Mouse (Mus musculus) left cerebral cortex, postnatal 14 days (tissue): ENCODE data around the gene Itgb3. TPM values are rescaled to one million over a fixed set of nuclear protein-coding genes. Genes with fewer than 3 reads are reported as not detected.

ENCODE experiments used
- DNase-seq, 2 experiments: peaks; one replicate each; pipeline ENCODE4 v3.0.0; 2021 to 2022; ENCODE audit warnings: low spot score in 2 of 2, mixed read lengths in 1 of 2
- intact Hi-C: fragments of 180-260 bp; cut with DNase I; formaldehyde crosslinking; loops from one replicate; pipeline ENCODE4 v1.15.1; 2025
- total RNA-seq, 2 experiments: library from RNA; stranded (reverse); gene quantifications; 2 replicates each; pipeline ENCODE4 v1.2.3; 2021

The Itgb3 gene
- total RNA-seq, 2 experiments from 2014 or later: 4.3 to 4.5 TPM

GRCm38 (mm10) chr11:104581446-104582307 is 26.1 kb upstream of the Itgb3 start:
- intact Hi-C loops: no loop called here
- no peak for DNase-seq

DNA sequence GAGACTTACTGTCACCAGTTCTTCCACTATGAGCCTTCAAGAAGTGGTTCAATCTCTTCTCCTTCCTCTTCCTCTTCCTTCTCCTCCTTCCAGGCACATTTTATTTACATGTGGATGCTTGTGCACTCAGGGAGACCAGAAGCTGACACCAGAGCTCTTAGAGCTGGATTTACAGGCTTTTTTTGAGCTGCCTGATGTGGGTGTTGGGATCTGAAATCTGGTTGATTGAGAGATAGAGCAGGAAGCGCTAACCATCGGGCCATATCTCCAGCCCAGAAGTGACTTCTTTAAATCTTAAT is 25.5 kb upstream of the Itgb3 start:
- no peak for DNase-seq
- intact Hi-C loops: no loop called here

DNA sequence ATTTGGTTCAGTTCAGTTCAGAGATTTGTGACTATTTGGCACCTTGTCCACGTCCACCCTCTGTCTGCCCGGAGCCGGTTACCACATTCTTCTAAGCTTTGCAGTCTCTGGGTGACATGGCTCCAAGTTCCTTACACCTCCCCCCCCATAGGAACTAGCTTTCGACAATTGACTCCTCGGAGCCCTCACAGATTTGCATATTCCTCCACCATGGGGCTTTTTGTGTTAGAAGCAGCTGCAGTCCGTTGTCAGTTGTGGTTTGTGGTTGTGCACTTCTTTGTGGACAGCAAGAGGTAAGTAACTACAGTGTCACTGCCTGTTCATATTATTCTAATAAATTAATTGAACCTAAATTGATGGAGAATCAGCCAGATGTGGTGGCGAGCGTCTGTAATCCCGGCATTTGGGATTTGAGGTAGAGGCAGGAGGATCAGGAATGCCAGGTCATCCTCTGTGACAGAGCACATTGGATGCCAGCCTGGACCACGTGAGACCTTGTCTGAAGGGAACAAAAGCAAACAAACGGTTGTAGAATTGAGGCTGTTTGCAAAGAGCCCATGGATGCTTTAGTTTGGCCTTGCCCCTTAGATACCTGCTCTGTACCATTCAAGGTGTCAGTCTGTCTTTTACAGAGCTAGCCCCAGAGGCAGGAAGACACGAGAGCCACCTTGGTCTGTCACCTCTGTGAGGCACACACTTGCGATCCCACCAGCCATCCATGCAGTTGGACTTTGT is 25.0 kb upstream of the Itgb3 start:
- intact Hi-C loops: no loop called here
- no peak for DNase-seq

- DNase-seq: no peak
- intact Hi-C loops: no loop called here
These were observed 22.3 kb upstream of the Itgb3 start for GRCm38 (mm10) chr11:104585495-104585894.

DNA sequence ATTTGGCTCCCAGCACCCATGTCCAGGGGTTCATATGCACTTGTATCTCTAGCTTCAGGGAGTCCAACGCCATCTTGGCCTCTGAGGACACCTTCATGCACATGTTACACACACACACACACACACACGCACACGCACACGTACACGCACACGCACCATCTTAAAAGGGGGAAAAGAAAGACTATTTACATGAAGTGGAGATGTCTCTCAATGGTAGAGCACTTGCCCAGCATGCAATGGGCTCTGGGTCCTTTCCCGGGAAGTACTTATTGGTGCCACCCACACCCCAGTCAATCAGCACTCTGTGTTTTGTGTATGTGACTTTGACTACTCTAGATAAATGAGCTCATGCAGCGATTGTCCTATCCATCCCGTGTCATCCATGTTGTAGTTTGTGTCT is 19.9 kb upstream of the Itgb3 start:
- no peak for DNase-seq
- intact Hi-C loops: no loop called here

DNA sequence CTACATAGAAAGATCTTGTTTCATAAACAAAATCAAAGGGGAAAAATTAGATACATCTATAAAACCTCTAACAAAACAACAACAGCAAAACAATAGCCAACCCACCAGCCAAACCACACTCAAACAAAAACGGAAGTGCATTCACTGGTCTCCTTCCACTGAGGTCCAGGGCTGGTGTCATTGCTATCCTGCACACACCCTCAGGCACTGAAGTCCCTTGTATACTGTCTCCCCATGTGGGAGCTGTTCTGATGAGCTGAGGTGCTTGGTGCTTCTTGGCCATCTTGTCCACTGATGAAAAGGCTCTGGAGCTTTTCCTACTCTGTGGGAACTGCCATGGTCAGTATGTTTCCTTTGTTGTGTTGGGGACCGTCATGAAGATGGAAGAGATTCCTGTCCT is 19.3 kb upstream of the Itgb3 start:
- intact Hi-C loops: no loop called here
- DNase-seq: no peak

GRCm38 (mm10) chr11:104589570-104589969 is 18.2 kb upstream of the Itgb3 start:
- no peak for DNase-seq
- intact Hi-C loops: no loop called here

DNA sequence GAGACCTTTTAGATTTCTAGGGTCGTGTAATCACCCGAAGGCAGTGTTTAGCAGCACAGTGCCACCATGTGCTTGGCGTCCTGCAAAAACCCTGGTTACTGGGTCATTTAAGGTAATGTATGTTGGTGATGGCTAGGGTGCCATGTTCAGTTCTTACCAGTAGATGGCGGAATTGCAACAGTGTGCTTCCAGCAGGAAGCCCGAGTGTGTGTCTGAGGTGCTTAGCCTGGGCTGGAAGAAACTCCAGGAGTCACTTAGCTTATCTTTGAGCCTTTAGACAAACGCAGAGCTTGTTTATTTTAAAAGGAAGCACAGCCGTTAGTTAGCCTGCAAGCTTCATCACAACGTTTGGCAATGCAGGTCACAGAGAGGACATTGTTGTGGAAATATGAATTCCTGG is 17.7 kb upstream of the Itgb3 start:
- intact Hi-C loops: loop anchor here (2.0 to 10.0 kb wide), 3 partner anchors 179 to 532 kb away; no protein-coding TSS in a partner anchor
- peak; percentile 91 for DNase-seq

DNA sequence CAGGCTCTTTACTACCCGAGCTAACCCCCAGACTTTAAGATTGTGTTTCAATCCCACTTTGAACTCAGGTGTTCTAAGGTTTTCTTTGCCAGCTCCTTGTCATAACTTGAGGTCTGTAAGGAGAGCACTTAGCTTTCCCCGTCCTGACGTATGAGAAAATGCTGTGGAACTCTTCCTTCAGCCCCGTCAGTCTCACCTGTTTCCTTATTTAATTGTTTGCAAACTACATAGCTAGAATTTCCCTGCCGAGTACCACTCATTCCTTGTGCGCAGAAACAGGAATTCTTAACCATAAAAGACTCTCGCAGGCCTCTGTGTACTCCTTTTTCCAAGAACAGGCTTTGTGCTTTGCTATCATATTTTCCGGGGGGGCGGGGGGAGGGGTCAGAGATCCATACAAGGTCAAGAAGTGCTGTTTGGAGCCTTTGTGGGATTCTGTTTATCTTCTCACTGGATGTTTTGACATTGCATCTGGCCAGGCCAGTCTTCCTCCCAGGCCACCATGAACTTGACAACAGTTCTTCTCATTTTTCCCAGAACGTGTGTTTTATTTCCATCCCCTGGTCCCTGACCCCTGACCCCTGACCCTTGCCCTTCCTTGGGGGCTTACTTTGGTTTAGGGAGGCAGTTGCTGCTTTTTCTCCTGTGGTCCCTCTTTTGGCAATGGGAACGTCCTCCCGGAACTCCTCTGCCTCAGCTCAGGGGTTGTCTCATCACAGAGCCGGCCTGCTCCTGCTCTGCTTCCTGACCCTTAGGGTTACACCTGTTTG is 15.5 kb upstream of the Itgb3 start:
- DNase-seq: no peak
- intact Hi-C loops: loop anchor here (5.0 to 10.0 kb wide), 2 partner anchors 263 to 530 kb away; no protein-coding TSS in a partner anchor

GRCm38 (mm10) chr11:104596365-104596764 is 11.4 kb upstream of the Itgb3 start:
- DNase-seq: no peak

DNA sequence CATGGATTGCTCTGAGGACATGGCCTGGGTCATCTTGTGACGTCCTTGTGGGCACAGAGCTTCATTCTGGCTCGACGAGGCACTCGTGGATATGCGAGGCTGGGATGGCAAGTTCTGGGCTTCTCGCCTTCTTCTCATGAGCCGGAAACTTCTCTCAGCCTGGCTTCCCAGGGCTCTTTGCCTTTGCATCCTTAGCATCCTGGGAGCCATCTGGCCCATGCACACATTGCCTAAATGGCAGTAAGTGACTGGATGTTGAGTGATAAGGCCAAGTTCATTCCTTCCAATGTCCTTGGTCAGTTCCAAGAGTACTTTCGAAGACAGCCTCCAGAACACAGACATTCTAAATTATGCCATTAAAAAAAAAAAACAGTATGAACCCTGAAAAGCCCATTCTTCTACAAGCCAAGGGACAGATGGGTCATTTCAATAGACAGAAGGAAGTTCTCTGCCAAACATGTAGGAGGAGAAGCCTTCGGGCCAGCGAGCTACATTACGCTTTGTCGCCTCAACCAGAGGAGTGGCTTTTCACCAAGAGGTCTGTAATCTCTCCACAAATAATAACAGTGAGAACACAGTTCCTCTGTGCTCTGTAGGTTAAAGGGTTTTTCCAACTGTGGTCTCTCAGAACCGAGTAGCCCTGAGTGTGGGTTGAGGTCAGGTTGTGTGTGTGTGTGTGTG is 8.4 kb upstream of the Itgb3 start:
- no peak for DNase-seq
- intact Hi-C loops: loop anchor here (10.0 kb wide), 1 partner anchor 255 kb away; no protein-coding TSS in a partner anchor

More at GRCm38 (mm10) chr11:104596365-104596764, 11.4 kb upstream of the Itgb3 start:
- intact Hi-C loops: loop anchor here (10.0 kb wide), 1 partner anchor 258 kb away; no protein-coding TSS in a partner anchor

GRCm38 (mm10) chr11:104600675-104601074 is 7.1 kb upstream of the Itgb3 start:
- intact Hi-C loops: no loop called here

DNA sequence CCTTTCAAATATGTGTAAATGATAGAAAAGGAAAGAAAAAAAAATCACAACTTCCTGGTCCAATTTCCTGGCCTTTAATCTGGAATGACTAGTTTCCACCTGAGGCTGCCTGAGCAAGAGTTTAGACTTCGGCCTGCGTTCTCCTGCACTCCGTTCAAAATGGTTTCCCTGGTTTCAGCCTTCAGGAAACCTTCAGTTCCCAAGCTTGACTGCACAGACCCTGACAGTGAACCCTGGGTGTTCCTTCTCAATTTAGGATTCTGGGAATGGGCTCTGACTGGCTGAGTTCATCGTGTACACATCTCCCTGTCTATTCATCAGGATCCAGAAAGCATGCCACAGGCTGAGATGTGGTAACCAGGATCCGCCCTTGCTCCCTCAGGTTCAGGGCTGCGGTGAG is 3.6 kb upstream of the Itgb3 start:
- intact Hi-C loops: no loop called here
- DNase-seq: no peak

More at GRCm38 (mm10) chr11:104600675-104601074, 7.1 kb upstream of the Itgb3 start:
- DNase-seq: no peak

GRCm38 (mm10) chr11:104608249-104608920 is 585 bp downstream of the Itgb3 start:
- intact Hi-C loops: no loop called here
- DNase-seq: no peak

DNA sequence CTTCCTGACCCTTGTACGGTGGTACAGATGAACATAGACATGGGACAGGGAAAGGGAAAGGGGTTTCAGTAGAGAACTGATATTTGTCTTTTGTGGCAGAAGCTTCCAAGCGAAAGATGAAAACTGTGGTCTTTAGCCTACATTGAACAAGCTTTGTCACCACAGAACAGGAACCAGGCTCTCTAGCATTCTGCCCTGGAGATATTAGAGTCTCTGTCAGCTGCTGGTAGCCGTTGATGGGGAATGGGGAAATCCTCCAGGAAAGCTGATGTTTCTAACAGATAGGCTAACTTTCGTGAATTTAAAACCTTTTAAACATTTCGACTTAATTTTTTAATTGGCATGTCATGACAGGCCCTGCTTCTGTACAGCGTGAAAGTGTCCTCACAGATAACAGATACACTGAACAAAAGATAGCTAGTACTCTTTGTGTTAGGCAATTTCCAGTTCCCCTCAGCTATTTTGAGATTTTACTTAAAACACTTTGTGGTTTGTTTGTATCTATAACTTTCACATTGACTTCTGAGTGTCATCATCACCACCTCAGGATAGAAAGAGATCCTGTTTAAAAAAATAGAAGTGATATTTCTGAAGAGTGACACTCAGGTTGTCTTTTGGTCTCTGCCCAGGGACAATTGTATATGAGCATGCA is 1.4 kb downstream of the Itgb3 start:
- intact Hi-C loops: no loop called here
- DNase-seq: no peak

DNA sequence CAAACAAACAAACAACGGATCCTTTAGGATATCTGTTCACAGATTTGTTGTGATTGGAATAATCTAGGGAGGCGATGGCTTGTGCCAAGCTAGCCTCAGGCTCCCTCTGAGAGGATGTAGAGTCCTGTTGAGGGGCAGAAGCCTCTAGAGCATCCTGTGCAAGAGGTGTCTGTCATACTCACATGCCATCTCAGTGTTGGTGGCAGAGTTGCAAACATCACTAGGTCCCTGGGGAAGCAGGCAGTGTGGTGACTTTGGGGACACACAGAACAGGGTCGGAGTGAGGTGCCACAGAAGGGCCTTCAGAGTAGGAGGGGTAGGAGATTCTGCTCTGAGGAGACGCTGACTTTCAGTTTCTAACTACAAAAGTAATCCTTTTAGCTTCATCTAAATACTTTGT is 1.9 kb downstream of the Itgb3 start:
- intact Hi-C loops: no loop called here
- DNase-seq: no peak

DNA sequence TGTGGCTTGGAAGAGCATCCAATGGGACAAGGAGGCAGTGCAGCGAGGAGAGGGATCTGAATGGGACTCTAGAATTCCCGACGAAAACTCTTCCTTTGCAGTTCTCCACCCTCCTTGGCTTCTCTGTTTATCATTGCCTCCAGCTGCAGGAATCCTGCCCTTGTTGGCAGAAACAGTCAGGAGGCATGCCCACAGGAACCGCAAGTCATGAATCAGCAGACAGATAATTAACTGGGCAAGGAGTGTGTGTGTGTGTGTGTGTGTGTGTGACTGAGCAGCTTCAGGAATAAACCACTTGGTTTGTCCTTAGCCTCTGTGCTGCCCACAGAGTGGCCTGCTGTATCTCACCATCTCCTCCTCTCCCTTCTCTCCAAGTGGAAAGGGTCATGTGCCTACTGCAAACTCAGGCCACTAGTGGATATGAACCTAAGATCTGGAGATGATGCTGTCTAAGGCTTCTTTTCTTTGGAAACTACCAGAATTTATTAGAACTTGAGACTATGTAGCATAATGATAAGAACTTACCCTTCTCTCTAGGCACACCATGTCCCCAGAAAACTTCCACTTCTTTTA is 3.9 kb downstream of the Itgb3 start:
- DNase-seq: no peak
- intact Hi-C loops: no loop called here

- intact Hi-C loops: no loop called here
- DNase-seq: no peak
These were observed 5.8 kb downstream of the Itgb3 start for GRCm38 (mm10) chr11:104613551-104613950.
